Mouse (Mus musculus) CD4-positive, CD25-positive, alpha-beta regulatory T cell, adult 2 months (primary cell): ENCODE results near the gene Kif3c.
"Not testable (repeated sequence)": the region's sequence is repeated elsewhere in the genome, so short reads cannot be mapped to it uniquely, and the experiment has no call there.

Source experiments
- DNase-seq: peaks from one replicate; pipeline ENCODE4 v3.0.0-alpha.2; 2012; ENCODE audit warnings: low read depth, low spot score

Kif3c gene

GRCm38 (mm10) chr12:3368771-3369170 lies 3.8 kb downstream of the Kif3c start:
- no peak for DNase-seq

DNA sequence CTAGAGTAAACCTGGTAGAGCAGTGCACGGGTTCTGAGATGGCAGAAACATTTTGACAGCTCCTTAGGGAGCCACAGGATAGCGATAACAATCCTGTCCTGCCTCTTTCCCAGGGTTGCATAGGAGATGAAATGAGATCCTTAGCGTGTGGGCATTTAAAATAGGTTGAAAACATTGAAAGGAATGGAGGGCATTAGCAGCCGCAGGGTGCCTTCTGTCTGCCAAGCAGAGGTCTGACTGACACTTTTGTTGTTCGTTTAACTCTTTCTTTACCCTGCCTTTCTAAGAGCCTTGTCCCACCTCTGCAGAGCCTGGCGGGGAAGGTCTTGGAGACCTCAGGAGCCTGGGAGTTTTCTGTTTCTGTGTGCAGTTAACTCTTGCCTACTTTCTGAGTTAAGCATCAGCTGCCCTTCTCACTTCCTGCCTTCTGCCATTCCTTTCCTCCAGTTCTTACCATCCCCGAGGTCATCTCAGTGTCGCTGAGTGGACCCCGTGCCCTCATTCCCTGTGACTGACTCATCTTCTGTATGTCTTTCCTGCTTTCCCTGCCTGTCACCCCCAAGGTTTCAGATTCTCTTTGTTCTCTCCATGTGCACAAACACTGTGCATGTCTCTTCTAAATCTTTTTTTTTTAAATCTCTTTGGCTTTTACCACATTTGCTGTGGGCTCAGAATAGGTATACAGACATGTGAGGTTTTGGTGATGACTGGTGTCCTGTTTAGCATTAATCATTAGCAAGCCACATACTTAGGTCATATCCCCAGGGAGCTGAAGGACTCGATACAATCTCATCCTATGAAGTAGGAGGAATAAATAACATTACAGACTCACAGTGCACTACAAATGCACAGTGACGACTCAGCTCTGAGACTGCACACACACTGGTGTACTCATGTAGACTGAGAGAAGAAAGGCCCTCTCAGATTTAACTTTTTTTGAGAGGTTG lies 6.3 kb downstream of the Kif3c start:
- DNase-seq, result no peak

DNA sequence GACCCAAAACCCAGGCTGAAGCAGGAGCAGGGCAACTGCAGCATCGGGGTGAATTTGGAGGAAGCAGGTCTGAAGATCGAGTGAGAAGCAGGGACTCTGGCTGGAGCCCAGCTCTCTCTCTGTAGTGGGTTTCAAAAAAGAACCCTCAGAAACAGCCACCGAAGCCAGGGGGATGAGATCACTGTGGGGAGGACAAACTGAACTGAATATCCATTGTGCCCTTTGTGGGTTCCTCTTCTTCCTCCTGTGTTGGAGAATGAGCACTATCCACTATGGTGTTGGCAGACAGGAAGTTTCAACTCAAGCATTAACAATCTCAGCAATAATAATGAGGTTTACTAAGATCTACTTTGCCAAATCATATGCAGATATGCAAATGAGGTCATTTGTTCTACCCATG lies 7.1 kb downstream of the Kif3c start:
- DNase-seq, result no peak

DNA sequence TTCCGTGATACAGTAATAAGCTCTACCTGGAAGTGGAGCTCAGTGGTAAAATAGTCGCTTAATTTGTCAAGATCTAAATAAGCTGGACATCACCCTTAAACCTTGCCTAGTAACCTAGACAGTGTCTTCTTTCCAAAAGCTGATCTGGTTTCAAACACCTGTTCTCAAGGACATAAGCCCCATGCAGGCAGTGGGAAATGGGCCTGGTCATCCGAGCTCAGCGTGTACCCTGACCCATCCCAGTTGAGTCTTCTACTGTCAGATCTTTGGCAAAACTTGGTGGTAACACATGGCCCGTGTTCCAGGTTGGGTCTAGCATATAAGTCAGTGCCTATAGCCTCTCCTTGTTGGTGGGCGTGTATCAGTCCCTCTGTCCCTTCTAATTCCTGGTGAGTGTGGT lies 8.6 kb downstream of the Kif3c start:
- DNase-seq, result no peak

GRCm38 (mm10) chr12:3374552-3374951 lies 9.6 kb downstream of the Kif3c start:
- DNase-seq, result no peak

DNA sequence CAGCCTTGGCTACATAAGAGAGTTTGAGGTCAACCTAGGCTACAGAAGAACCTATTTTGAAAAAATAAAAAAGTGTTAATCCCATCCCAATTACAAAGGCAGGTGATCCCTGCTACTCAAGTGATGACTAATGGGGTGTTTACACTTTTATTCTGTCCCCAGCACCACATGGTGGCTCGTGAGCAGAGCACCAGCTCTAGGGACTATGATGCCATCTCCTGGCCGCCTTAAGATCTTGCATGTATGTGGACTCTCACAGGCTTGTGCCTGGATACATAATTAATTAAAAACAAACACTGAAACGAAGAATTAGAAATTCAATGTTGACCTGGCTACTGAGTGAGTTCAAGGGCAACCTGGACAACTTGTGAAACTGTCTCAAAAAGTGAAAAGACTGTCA lies 12.3 kb downstream of the Kif3c start:
- DNase-seq, result peak; percentile 61

DNA sequence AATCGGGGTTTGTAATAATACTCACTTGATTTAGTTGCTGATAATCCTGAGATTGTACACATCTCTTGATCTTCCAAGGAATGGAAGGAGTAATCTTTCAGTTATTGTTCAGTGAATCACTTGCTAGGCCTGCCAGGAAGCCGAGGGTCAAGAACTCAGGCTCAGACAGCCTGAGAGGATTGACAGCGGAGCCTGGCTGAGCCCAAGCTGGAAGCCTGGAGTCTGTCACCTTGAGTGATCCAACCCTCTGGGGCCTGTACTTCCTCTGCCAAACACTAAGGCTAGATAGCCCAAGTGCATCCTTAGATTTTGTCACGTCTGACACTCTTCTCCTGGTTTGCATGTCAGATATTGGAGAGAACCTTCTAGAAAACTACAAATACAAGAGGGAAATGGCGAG lies 12.8 kb downstream of the Kif3c start:
- DNase-seq, result no peak

DNA sequence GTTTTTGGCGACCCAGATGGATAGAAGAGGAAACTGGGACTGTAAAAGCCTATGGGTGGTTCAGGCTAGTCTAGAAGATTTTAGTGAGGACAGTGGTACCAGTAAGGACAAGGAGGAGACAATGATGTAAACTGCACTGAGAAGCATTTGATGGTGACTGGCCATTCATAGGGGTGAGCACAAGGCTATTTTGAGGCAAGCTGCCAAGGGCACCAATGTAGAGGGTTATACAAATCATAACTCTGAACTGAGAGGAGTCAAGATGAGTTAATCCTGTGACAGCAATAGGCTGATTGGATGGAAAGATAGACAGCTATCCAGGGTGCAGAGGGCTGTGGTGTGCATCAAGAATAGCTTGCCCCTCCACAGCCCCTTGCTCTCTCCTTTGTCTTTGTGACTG lies 19.9 kb downstream of the Kif3c start:
- no peak for DNase-seq

DNA sequence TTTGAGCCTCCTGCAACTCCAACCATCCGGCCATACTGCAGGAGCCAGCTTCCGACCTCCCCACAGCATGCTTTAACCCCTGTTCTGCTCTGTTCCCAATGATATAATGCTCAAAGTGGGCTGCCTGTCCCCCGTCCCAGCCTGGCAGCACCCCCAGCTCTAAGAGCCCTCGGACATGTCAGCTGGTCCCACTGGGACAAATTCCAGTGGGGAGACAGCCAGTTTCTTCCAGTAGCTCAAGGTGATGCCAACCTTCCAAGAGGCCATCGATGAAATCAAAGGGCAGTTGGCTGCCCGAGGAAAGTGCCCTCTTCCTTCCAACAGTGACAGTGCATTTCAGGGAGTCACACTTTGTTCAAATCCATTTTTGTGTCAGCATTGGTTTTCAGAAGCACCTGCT lies 20.3 kb downstream of the Kif3c start:
- DNase-seq, result no peak

DNA sequence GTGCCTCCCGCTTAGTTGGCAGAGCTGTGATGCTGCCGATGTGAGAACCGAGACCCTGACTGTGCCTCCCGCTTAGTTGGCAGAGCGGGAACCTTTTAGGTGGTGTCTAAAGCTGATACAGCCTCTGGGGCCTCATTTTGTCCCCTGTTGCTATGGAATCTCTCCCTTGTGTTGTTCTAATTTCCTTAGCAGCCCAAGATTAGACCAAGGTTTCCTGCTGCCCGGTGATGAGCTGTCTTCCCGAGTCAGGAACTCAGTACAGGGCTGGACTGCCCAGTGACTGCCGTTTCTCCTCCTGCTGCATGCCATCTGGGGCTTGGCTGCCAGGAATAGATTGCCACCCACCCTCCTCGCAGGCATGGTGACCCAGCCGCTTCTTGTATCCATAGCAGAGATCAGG lies 21.0 kb downstream of the Kif3c start:
- DNase-seq, result no peak

GRCm38 (mm10) chr12:3387891-3388290 lies 23.0 kb downstream of the Kif3c start:
- no peak for DNase-seq

DNA sequence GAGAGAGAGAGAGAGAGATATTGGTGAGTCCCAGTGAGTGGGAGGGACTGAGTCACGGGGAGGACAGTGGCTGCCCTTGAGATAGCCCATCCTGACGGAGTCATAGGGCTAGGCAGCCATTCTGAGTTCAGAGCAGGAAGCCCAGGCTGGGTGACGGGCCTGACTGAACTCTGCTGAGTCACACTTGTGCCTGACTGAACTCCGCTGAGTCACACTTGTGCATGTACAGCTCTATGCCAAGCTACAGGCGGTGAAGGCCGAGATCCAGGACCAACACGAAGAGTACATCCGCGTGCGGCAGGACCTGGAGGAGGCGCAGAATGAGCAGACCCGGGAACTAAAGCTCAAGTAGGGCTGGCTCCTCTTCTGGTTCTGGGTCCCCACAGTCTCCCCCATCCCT lies 24.5 kb downstream of the Kif3c start:
- DNase-seq, result no peak

- DNase-seq, result no peak
Measured at GRCm38 (mm10) chr12:3390071-3390470, 25.1 kb downstream of the Kif3c start.

GRCm38 (mm10) chr12:3390577-3391262 lies 25.8 kb downstream of the Kif3c start:
- peak; percentile 87 for DNase-seq

GRCm38 (mm10) chr12:3391276-3391675 lies 26.3 kb downstream of the Kif3c start:
- DNase-seq, result no peak

GRCm38 (mm10) chr12:3393140-3393539 lies 28.2 kb downstream of the Kif3c start:
- DNase-seq, result no peak

DNA sequence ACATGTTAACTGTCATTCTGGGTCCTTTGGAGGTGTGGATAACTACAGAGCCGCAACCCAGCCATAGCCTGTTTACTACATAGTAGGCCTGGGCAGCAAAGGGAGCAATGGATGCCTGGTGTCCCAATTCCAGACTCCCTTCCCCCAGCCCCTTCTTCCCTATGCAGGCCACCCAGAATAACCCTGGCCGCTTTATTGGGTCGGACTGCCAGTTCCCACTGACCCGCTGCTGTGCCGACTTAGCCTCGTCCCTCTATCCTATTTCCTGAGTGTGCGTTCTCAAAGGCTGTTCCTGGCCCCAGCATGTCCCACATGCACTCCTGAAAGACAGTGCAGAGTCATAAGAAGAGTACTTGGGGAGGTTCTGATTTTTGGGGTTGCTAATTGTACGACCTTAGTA lies 32.0 kb downstream of the Kif3c start:
- DNase-seq, result no peak

- DNase-seq, result not testable (repeated sequence)
Measured at GRCm38 (mm10) chr12:3405662-3406061, 40.7 kb downstream of the Kif3c start.

DNA sequence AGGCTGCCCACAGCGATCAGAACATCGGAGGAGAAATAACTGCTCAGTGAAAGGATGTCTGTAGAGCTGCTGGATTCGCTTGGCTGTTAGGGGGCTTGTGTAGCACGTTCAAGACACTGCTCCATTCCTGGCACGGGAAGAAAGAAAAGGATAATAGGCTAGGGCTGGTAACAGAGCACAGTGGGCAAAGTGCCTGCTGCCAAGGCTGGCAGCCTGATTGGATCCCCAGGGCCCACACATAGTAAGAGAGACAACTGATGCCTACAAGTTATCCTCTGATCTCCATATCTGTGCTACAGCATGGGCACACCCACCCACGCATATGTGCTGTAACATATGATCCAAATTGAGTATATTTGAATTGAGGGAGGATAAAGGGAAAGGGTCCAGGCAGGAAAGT lies 41.7 kb downstream of the Kif3c start:
- DNase-seq, result no peak

GRCm38 (mm10) chr12:3414956-3415355 lies 50.0 kb downstream of the Kif3c start:
- no peak for DNase-seq

DNA sequence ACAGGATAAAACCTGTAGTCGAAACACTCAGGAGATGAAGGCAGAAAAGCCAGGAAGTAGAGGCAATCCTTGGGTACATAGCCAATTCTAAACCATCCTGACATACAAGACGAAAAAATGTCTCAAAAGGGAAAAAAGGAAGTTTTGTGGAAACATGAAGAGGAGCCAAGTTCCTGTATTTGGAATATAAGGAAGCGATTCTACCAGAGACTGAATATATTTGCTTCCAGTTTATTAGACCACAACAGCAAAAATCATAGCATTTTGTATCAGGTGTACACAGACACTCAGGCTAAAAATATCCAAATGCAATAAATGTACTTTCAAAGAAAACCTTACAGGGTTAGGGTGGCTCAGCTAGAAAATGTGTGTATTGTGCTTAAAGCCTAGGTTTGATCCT lies 53.8 kb downstream of the Kif3c start:
- no peak for DNase-seq

GRCm38 (mm10) chr12:3420519-3420918 lies 55.6 kb downstream of the Kif3c start:
- no peak for DNase-seq

DNA sequence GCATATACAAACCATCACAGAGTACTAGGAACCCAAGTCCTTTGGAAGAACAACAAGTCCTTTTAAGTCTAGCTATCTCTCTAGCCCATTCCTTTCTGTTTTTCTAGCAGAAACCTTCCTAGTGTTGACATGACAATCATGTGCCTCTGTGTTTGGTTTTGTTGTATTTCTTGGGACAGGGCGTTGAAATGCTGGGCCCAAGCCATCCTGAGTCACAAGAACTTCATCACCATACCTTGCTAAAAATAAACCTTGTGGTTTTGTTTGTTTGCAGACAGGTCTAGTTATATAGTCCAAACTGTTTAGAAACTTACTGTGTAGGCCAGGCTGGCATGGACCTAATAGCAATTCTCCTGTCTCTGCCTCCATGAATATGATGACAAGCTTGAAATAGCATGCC lies 57.9 kb downstream of the Kif3c start:
- DNase-seq, result no peak
